Mouse (Mus musculus) WW6 (cell line): Measurements from ENCODE around the gene Tmem25.
A peak's percentile ranks its signal among the peaks of the same experiment; 100 is the strongest.
"Not testable (repeated sequence)": the region's sequence is repeated elsewhere in the genome, so short reads cannot be mapped to it uniquely, and the experiment has no call there.

Experiments
- DNase-seq: peaks from one replicate; pipeline ENCODE4 v3.0.0-alpha.2; 2013; ENCODE audit warnings: low read depth, low spot score

Gene Tmem25

GRCm38 (mm10) chr9:44772750-44773651, 26.1 kb downstream of the Tmem25 start:
- peak; percentile 89 for DNase-seq

- DNase-seq: no peak
Measured at GRCm38 (mm10) chr9:44772392-44772749, 26.7 kb downstream of the Tmem25 start.

GRCm38 (mm10) chr9:44771376-44771775, 27.7 kb downstream of the Tmem25 start:
- DNase-seq: no peak

- DNase-seq: not testable (repeated sequence)
Measured at GRCm38 (mm10) chr9:44768029-44768394, 31.1 kb downstream of the Tmem25 start.

DNA sequence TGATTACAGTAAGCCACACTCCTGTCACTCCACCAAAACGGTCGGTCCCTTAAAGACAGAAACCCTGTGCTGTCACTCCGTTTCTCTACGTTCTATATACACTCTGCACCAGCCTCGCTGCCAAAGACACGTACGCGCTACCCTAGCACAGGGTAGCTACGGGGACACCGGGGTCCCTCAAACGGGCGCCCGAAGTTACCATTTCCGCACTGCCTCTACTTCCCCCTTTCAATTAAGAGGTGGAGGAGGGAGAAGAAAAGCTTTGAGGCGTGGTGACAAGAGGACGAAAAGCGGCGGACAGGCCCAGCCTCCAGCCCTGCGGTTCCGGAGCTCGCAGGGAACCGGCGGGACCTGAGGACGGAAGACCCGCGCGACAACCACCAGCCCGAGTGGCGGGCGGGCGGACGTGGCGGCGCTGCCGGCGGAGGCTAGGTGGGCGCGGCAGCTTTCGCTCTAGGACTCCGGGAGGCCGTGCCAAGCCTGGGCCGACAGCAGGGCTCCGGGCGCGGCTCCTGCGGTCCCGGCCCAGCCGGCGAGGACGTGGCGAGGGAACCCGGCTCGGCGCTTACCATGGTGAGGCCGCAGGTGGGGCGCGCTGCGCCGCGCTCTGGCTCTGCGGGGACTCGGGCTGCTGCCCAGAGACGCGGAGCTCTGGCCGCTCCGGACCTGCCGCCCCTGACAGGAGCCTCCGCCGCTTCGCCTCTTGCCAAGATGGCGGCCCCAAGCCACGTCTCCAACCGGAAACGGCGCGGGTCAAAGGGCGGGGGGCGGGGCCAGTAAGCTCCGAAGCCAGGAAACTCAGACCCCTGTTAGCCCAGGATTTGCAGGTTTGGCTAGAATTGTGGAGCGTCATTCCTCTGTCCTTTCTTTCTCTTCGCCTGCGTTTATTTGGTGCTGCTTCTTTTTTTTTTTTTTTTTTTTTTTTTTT, 31.7 kb downstream of the Tmem25 start, which contains the start of the genes Arcn1 and Ift46:
Arcn1 (minus strand) TSS at position 745 of the 928 bp plus-strand sequence.
Ift46 (plus strand) TSS at position 808 of the 928 bp plus-strand sequence.
- peak; percentile 76 for DNase-seq

GRCm38 (mm10) chr9:44760873-44761272, 38.2 kb downstream of the Tmem25 start:
- no peak for DNase-seq

DNA sequence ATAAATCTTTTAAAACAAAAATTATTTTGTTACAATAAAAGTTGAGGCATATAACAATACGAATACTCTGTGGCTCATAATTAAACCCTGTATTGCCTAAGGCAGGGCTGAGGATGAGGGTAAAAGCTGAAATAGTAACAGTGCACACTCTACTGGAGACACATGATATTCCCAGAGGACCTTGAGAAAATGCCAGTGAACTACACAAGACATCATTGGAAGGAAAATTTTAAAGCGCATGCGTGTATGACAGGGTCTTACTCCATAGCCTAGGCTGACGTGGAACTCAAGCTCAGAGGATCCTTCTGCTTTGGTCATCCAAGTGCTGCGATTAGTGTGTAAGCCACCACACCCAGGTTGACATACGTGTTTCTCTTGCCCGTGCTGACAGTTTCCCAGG, 50.6 kb downstream of the Tmem25 start:
- DNase-seq: no peak

DNA sequence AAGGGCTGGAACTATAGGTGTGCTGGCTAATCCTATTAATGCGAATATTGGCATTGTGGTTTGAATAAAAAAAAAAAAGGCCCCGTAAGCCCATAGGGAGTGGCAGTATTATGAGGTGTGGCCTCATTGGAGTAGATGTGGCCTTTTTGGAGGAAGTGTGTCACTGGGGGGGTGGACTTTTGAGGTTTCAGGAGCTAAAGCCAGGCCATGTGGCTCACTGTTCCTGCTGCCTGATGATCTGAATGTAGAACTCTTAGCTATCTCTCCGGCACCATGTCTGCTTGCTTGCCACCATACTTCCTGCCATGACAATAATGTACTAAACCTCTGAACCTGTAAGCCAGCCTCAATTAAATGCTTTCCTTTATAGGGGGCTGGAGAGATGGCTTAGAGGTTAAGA, 51.8 kb downstream of the Tmem25 start:
- DNase-seq: no peak

GRCm38 (mm10) chr9:44746666-44747065, 52.4 kb downstream of the Tmem25 start:
- DNase-seq: no peak

GRCm38 (mm10) chr9:44745371-44745770, 53.7 kb downstream of the Tmem25 start:
- DNase-seq: no peak
